Mouse (Mus musculus): ENCODE results near the gene Nexn. TPM values are rescaled to one million over a fixed set of nuclear protein-coding genes. Genes with fewer than 3 reads are reported as not detected.
A peak's percentile ranks its signal among the peaks of the same experiment; 100 is the strongest.
"Not testable (repeated sequence)": the region's sequence is repeated elsewhere in the genome, so short reads cannot be mapped to it uniquely, and the experiment has no call there.

Gene Nexn
- polyA plus RNA-seq, 1 experiment from 2014 or later = 2.8 TPM

DNA sequence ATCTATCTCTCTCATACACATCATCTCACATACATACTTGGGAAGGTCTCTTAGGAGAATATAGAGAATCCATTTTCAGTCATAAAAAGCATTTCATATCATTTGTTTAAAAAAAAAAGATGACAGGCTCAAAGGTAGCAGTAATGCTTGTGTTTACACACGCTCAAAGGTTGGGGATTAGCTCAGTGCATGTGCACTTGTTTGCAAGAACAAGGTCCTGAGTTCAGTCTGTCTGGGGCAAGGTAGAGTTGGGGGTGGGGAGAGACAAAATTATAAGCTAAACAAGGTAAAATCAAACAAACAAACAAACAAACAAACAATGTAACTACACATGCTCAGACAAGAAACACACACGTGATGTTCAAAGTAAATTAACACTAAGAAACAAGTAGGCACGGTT is 65.0 kb downstream of the Nexn start:
- H3K36me3 ChIP-seq = no peaks in the 10 kb centered on the region
- H3K27me3 ChIP-seq (ENCODE audit: insufficient read depth, poor library complexity, severe bottlenecking) = no peaks in the 10 kb centered on the region
- no peak overlapping the region for H3K27ac ChIP-seq
- H3K4me1 ChIP-seq (replicated peaks) = no peaks in the 10 kb centered on the region
- H3K9me3 ChIP-seq = no peaks in the 10 kb centered on the region
- 93% methylated on average over 3 of the region's 3 CpGs for WGBS
- no peak for DNase-seq (ENCODE audit: low spot score)
- no peak overlapping the region for H3K4me3 ChIP-seq

DNA sequence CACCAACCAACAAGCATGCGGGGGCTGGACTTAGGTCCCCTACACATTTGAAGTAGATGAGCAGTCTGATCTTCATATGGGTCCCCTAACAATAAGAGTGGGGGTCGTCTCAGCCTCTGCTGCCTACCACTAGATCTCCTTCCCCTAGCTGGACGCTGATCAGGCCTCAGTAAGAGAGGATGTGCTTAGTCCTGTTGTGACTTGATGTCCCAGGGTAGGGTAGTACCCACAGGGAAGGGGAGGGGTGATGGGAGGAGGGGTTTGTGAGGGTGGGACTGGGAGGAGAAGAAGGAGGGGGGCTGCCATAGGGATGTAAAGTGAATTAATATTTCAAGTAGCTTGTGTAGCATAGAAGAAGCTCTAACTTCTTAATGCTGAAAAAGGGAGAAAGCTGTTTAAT is 67.0 kb downstream of the Nexn start:
- 64% methylated on average over 3 of the region's 3 CpGs for WGBS
- Histone ChIP-seq H3K36me3 (no peaks in the 10 kb centered on the region), H3K9me3 (no peaks in the 10 kb centered on the region), H3K4me3 (no peak overlapping the region), H3K27ac (no peak overlapping the region), H3K27me3 (ENCODE audit: insufficient read depth, poor library complexity, severe bottlenecking) (no peaks in the 10 kb centered on the region), H3K4me1 (replicated peaks) (no peaks in the 10 kb centered on the region)
- no peak for DNase-seq (ENCODE audit: low spot score)

DNA sequence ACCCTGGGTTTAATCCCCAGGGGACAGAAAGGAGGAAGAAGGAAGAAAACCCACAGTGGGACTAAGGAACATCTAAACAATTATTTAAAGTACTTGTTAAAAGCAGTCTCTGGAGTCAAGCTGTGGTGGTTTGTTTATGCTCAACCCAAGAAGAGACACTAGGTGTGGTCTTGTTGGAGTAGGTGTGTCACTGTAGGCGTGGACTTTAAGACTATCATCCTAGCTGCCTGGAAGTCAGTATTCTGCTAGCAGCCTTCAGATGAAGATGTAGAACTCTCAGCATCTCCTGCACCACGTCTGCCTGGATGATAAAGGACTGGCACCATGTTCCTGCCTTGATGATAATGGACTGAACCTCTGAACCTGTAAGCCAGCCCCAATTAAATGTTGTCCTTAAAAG is 68.9 kb downstream of the Nexn start:
- H3K4me1 ChIP-seq (replicated peaks) = peaks cover 10% of the 10 kb centered on the region
- not testable (repeated sequence) for H3K36me3 ChIP-seq; H3K27ac ChIP-seq; H3K4me3 ChIP-seq; H3K27me3 ChIP-seq (ENCODE audit: insufficient read depth, poor library complexity, severe bottlenecking); H3K9me3 ChIP-seq; DNase-seq (ENCODE audit: low spot score)
- 26% methylated on average over 2 of the region's 2 CpGs for WGBS

DNA sequence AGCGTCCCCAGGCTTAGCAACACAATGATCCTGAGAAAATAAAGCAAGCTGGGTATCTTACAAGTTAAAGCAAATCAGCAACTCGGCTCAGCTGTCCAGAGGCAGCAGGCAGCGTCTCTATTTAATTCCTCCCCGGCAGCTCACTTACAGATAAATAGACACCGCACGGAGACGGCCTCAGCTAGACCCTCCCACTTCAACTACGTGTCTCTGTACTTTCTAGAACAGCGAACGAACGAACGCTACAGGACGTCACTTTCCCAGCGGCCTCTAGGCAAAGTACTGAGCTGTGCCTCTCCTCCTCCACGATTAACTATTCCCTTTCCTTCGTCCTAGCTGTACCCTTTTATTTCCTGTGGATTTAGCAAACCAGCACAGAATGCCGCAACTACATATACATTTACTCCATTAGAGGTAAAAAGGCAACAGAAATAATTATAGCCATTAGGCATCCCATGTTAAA is 72.5 kb downstream of the Nexn start:
- Histone ChIP-seq H3K27ac (peak overlapping the region; percentile 74), H3K4me3 (peak overlapping the region; percentile 53), H3K27me3 (ENCODE audit: insufficient read depth, poor library complexity, severe bottlenecking) (no peaks in the 10 kb centered on the region), H3K4me1 (replicated peaks) (peaks cover 16% of the 10 kb centered on the region), H3K9me3 (no peaks in the 10 kb centered on the region), H3K36me3 (no peaks in the 10 kb centered on the region)
- DNase-seq (ENCODE audit: low spot score) = peak; percentile 80
- 2% methylated on average over 17 of the region's 17 CpGs for WGBS

DNA sequence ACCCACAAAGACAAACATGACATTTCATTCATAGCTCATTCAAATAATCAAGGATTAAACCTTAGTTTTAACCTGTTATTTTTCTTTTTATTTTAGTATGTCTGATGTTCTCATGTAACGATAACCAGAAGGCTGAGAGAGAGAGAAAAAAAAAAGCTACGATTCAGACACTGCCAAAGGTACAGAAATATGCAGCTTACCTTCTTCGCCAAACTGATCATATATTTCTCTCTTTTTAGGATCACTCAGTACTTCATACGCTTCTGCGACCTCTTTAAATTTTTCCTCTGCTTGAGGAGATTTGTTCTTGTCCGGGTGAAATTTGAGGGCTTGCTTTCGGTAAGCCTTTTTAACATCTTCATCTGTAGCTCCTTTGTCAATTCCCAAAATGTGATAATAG is 73.0 kb downstream of the Nexn start:
- H3K36me3 ChIP-seq = no peaks in the 10 kb centered on the region
- 22% methylated on average over 7 of the region's 7 CpGs for WGBS
- H3K4me1 ChIP-seq (replicated peaks) = peaks cover 16% of the 10 kb centered on the region
- peak overlapping the region; percentile 74 for H3K27ac ChIP-seq
- DNase-seq (ENCODE audit: low spot score) = no peak
- no peaks in the 10 kb centered on the region for H3K9me3 ChIP-seq
- H3K4me3 ChIP-seq = peak overlapping the region; percentile 53
- no peaks in the 10 kb centered on the region for H3K27me3 ChIP-seq (ENCODE audit: insufficient read depth, poor library complexity, severe bottlenecking)

DNA sequence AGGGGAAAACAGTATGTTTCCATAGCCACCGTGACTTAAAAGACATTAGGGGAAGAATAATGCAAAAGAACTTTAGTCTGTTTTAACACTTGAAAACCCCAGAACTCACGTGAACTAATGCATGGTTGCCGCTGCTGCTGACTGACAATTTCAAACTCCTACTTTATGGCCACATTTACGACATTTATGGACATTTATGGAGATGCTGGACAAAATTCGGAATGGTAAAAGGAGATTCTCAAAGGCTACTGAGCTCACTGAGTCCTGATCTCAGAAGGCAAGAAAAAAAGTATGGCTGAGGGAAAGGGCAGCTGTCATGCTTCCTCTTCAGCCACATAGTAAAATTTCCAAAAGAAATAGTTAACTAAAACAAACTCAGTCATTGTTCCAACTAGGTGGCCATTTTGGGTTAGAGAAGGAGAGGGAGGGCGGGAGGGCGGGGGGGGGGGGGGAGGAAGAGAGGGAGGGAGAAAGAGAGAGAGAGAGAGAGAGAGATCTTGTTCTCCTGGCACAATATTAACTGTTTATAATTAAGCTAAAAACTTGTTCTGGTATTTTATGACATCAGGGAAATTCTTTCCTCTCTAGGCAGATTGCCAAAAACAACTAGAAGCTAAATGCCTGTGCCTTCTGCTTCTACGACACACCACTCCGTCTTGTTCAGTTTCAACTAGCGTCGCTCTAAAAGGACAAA is 73.8 kb downstream of the Nexn start:
- 58% methylated on average over 11 of the region's 11 CpGs for WGBS
- H3K9me3 ChIP-seq = no peaks in the 10 kb centered on the region
- H3K36me3 ChIP-seq = no peaks in the 10 kb centered on the region
- H3K27ac ChIP-seq = no peak overlapping the region
- H3K27me3 ChIP-seq (ENCODE audit: insufficient read depth, poor library complexity, severe bottlenecking) = no peaks in the 10 kb centered on the region
- DNase-seq (ENCODE audit: low spot score) = no peak
- H3K4me3 ChIP-seq = peak overlapping the region; percentile 53
- H3K4me1 ChIP-seq (replicated peaks) = peaks cover 16% of the 10 kb centered on the region

DNA sequence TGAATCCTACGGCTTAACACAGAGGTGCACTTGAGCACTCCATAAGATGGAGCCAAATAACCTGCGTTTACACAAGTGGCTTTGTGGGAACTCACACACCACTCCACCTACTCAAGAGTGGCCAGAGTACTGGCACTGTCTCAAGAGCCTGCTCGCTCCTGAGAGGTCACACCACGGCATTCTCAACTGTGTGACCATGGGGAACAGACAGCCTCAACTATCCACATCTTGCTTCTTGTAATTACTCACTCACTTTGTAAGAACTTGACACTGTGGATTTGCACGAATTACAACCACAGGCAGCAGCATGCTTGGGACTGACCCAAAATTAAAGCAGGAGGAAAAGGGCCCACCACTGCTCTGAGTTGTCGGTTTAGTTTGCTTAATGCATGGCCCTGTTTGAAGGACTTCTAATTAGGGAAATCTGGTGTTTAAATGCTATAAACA is 74.3 kb downstream of the Nexn start:
- DNase-seq (ENCODE audit: low spot score) = peak; percentile 27
- Histone ChIP-seq H3K4me3 (peak overlapping the region; percentile 53), H3K9me3 (no peaks in the 10 kb centered on the region), H3K4me1 (replicated peaks) (peaks cover 16% of the 10 kb centered on the region), H3K36me3 (0 out of 2 replicates have a peak, but pooled peaks cover under 1% of the 10 kb centered on the region), H3K27ac (peak overlapping the region; percentile 20; the same call in 1 of the 2 replicates), H3K27me3 (ENCODE audit: insufficient read depth, poor library complexity, severe bottlenecking) (no peaks in the 10 kb centered on the region)
- 55% methylated on average over 6 of the region's 6 CpGs for WGBS

DNA sequence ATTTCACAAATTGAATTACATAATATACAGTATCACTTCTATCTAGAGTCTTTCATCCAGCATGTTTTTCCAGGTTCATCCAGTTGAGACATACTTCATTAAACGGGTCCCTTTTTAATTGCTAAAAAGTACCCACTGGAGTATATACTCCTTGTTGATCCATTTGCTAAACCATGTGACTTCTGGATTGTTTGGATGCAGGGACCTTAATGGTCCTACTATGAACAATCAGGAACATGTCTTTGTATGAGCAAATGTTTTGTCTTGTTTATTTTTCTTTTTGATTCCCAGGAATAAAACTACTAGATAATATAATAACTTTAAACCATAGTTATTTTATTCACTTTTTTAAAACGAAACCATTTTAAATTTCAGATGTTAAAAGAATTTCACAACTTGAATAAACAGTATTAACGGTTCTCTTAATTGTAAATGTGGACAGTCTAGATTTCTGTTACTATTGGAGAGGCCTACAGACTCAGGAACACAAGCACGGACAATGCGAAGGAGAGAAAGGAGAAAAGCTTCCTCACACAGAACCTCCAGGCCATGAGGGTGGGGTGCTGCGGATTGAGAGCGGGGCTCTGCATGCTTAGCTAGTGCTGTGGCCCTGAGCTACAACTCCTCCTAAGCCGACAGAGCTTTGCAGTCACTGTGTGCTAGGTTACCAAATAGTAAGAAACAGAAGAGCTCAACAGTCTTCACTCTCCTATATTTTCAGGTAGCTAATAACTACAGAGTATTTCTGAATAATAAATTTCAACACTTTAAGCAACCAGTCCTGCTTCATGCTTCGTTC is 75.3 kb downstream of the Nexn start:
- no peak for DNase-seq (ENCODE audit: low spot score)
- H3K36me3 ChIP-seq = peaks cover 10% of the 10 kb centered on the region
- H3K4me3 ChIP-seq = no peak overlapping the region
- H3K9me3 ChIP-seq = no peaks in the 10 kb centered on the region
- no peaks in the 10 kb centered on the region for H3K27me3 ChIP-seq (ENCODE audit: insufficient read depth, poor library complexity, severe bottlenecking)
- WGBS = 87% methylated on average over 9 of the region's 9 CpGs
- H3K27ac ChIP-seq = no peak overlapping the region
- peaks cover 16% of the 10 kb centered on the region for H3K4me1 ChIP-seq (replicated peaks)

DNA sequence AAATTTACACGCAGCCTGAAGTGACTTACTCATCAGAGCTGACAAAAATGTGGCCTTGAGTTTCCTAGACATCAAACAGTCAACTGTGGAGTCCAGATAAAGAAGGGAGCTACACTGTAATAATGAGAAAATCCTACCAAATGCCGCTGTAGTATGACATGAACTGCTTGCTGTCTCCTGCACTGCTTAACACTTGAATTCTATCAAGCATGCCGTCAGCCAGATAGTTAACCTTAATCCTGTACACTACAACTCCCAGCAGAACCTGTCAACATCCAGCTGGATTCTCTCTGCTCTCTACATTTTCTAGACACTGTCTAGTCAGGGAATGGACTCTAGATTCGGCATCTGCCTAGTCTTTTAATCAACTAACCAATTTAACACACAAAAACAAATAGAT is 76.8 kb downstream of the Nexn start:
- Histone ChIP-seq H3K4me3 (no peak overlapping the region), H3K9me3 (no peaks in the 10 kb centered on the region), H3K4me1 (replicated peaks) (peaks cover 16% of the 10 kb centered on the region), H3K36me3 (peaks cover 24% of the 10 kb centered on the region), H3K27me3 (ENCODE audit: insufficient read depth, poor library complexity, severe bottlenecking) (no peaks in the 10 kb centered on the region), H3K27ac (no peak overlapping the region)
- 84% methylated on average over 4 of the region's 4 CpGs for WGBS
- no peak for DNase-seq (ENCODE audit: low spot score)

Other genes starting within 250 kb of the Nexn start
- gene Gipc2, start 100.1 kb downstream of the Nexn start, polyA plus RNA-seq (2016; fragmentation: Nextera tagmentation; extraction: Ambion mirVana) = 2.6 and 2.9 TPM in 2 replicates
- gene Dnajb4, start 56.0 kb downstream of the Nexn start, polyA plus RNA-seq (2016; fragmentation: Nextera tagmentation; extraction: Ambion mirVana) = 19.9 and 21.2 TPM in 2 replicates
- gene Fubp1, start 55.9 kb downstream of the Nexn start, polyA plus RNA-seq (2016; fragmentation: Nextera tagmentation; extraction: Ambion mirVana) = 321 and 408 TPM in 2 replicates
- gene Miga1, start 74.1 kb upstream of the Nexn start, polyA plus RNA-seq (2016; fragmentation: Nextera tagmentation; extraction: Ambion mirVana) = 16.4 and 16.9 TPM in 2 replicates
- 49.5 and 53.8 TPM in 2 replicates for gene Usp33, start 80.1 kb upstream of the Nexn start, polyA plus RNA-seq (2016; fragmentation: Nextera tagmentation; extraction: Ambion mirVana)
- gene Zzz3, start 129.1 kb upstream of the Nexn start, polyA plus RNA-seq (2016; fragmentation: Nextera tagmentation; extraction: Ambion mirVana) = 41.3 and 54.3 TPM in 2 replicates